In the genomic region with DNA sequence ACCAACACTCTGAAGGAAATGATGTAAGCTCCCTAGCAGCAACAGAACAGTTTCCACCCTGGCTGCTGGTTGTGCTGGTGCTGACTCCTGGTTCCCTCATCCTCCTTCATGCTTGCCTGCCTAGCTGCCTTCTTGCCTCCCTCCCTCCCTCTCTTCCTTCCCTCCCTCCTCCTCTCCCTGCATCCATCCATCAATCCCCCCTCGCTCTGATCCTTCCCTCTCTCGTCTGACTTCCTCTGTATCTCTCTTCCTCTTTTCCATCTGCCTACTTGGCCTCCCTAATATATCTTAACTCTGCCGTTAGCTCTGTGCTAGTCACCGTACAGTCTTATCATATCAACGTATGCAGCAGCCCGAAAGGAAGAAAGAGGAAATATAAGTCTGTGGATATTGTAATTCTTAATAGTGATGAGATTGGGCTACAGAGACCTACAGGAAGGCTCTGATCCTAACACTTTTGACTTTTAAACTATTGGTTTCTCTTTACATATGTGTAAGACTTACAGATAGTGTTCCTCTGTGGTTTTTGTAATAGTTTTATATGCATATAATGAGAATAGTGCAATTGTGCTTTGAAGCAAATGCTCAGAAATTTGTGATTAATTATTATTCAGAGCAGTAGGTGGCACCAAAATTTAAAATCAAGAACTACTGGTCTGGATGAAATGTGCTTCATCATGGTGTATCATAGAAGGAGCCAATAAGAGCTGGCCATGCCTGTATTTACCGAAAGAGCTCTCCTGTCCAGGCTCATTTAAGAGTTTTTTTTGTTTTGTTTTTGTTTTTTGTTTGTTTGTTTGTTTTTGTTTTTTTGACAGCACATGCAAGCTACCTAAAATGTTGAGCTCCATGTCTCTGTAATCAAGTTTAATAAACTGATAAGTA, we compare ENCODE assay signal across 1 mouse cellular context.
TF ChIP-seq lines count a peak whose summit lies in the region.

No protein-coding gene starts in this region.

TF ChIP-seq in MEL, 35 proteins besides CTCF, POLR2A, EP300 and RAD21 (continued from another document):
- TF ChIP-seq USF1 (IDR thresholded peaks at IDR 0.05; ENCODE audit: low read depth, low read length) (no peak), TAL1 (IDR thresholded peaks at IDR 0.05; ENCODE audit: low read length) (peak; percentile 63), USF2 (IDR thresholded peaks at IDR 0.05; ENCODE audit: borderline replicate concordance in 1 of 2, insufficient read depth in 1 of 2, low read depth in 1 of 2, low read length in 2 of 2) (no peak), NRF1 (IDR thresholded peaks at IDR 0.05; ENCODE audit: insufficient read depth, low read depth, low read length, poor library complexity, severe bottlenecking) (no peak), RCOR1 (IDR thresholded peaks at IDR 0.05; ENCODE audit: low read depth, low read length) (peak; percentile 95), ZC3H11A (IDR thresholded peaks at IDR 0.05; ENCODE audit: low read depth, low read length) (no peak), MXI1 (IDR thresholded peaks at IDR 0.05; ENCODE audit: low read depth, low read length) (peak; percentile 49; the same call in 1 of the 2 replicates), HCFC1 (IDR thresholded peaks at IDR 0.05; ENCODE audit: low read depth, low read length) (peak; percentile 64), MAZ (IDR thresholded peaks at IDR 0.05; ENCODE audit: low read depth, low read length) (0 out of 2 replicates have a peak, but pooled peaks have one; percentile 61), SIN3A (IDR thresholded peaks at IDR 0.05; ENCODE audit: low read length) (peak; percentile 76; the same call in 1 of the 2 replicates), E2F4 (IDR thresholded peaks at IDR 0.05; ENCODE audit: borderline replicate concordance, low read depth, low read length) (no peak)
